Mouse (Mus musculus) MEL (cell line): ENCODE measurements around the gene Mup20. TPM values are rescaled to one million over a fixed set of nuclear protein-coding genes. Genes with fewer than 3 reads are reported as not detected.

Experiments
- DNase-seq: peaks from one replicate; pipeline ENCODE4 v3.0.0; 2011; ENCODE audit warnings: low read depth, low spot score
- H3K27ac ChIP-seq: 2 replicates; pipeline ENCODE4 v1.5.1; 2012; ENCODE audit warnings: low read depth, mild to moderate bottlenecking, control low read depth, low read length, moderate library complexity; ENCODE audit not compliant: control insufficient read depth
- H3K27me3 ChIP-seq, 2 experiments: fragments of 150-350 bp in 1 of 2; sonication (generic) in 1 of 2; 2 replicates each; pipeline ENCODE4 v1.6.1; 2012; ENCODE audit warnings: low read length in 2 of 2, mild to moderate bottlenecking in 2 of 2, improper control_type of control experiment in 1 of 2, moderate library complexity in 1 of 2; ENCODE audit not compliant: insufficient read depth in 2 of 2, control insufficient read depth in 1 of 2
- H3K36me3 ChIP-seq, 2 experiments: 2 replicates each; pipeline ENCODE4 v1.6.1; 2012 to 2014; ENCODE audit warnings: low read length in 2 of 2, improper control_type of control experiment in 1 of 2, inconsistent platforms in 1 of 2, mild to moderate bottlenecking in 1 of 2; ENCODE audit not compliant: insufficient read depth in 2 of 2, control insufficient read depth in 1 of 2
- H3K4me1 ChIP-seq, 2 experiments: fragments of 150-350 bp in 1 of 2; sonication (generic) in 1 of 2; 2 replicates each; pipeline ENCODE4 v1.6.1; 2012; ENCODE audit warnings: low read length in 2 of 2, improper control_type of control experiment in 1 of 2, mild to moderate bottlenecking in 1 of 2; ENCODE audit not compliant: insufficient read depth in 2 of 2, control insufficient read depth in 1 of 2
- H3K4me3 ChIP-seq, 2 experiments: fragments of 150-350 bp in 1 of 2; sonication (generic) in 1 of 2; 2 replicates each; pipeline ENCODE4 v1.5.1; 2012; ENCODE audit warnings: low read depth in 2 of 2, low read length in 2 of 2, mild to moderate bottlenecking in 2 of 2, moderate library complexity in 2 of 2, control low read depth in 1 of 2, improper control_type of control experiment in 1 of 2; ENCODE audit not compliant: control insufficient read depth in 1 of 2, insufficient read depth in 1 of 2
- H3K79me2 ChIP-seq: 2 replicates; pipeline ENCODE4 v1.6.1; 2012; ENCODE audit warnings: mild to moderate bottlenecking, low read length, moderate library complexity; ENCODE audit not compliant: control insufficient read depth, poor library complexity, insufficient read depth
- H3K9ac ChIP-seq: 2 replicates; pipeline ENCODE4 v1.6.1; 2012; ENCODE audit warnings: low read depth, mild to moderate bottlenecking, control low read depth, low read length, moderate library complexity; ENCODE audit not compliant: control insufficient read depth, poor library complexity, severe bottlenecking
- H3K9me3 ChIP-seq: fragments of 150-350 bp; sonication (generic); replicated peaks from 2 replicates; pipeline ENCODE4 v1.6.1; 2012; ENCODE audit warnings: mild to moderate bottlenecking, low read length, improper control_type of control experiment, moderate library complexity; ENCODE audit not compliant: insufficient read depth
- CHD1 ChIP-seq: IDR thresholded peaks from 2 replicates; pipeline ENCODE4 v1.6.1; 2012; ENCODE audit warnings: low read depth, mild to moderate bottlenecking, inconsistent platforms, low read length, improper control_type of control experiment
- CTCF ChIP-seq, 3 experiments: IDR thresholded peaks in 2 of 3; conservative IDR thresholded peaks in 1 of 3; 2 replicates each; pipeline ENCODE4 v1.5.1; 2011 to 2012; ENCODE audit warnings: low read length in 3 of 3, low read depth in 2 of 3, mild to moderate bottlenecking in 2 of 3, improper control_type of control experiment in 1 of 3, inconsistent platforms in 1 of 3, mixed read lengths in 1 of 3, moderate library complexity in 1 of 3; ENCODE audit not compliant: control insufficient read depth in 1 of 3, insufficient read depth in 1 of 3, poor library complexity in 1 of 3, severe bottlenecking in 1 of 3
- E2F4 ChIP-seq: IDR thresholded peaks from 2 replicates; pipeline ENCODE4 v1.6.1; 2011; ENCODE audit warnings: low read depth, low read length, improper control_type of control experiment, borderline replicate concordance
- EP300 ChIP-seq, 2 experiments: IDR thresholded peaks; 2 replicates each; pipeline ENCODE4 v1.6.1; 2011; ENCODE audit warnings: improper control_type of control experiment in 2 of 2, low read length in 2 of 2, low read depth in 1 of 2, mild to moderate bottlenecking in 1 of 2
- ETS1 ChIP-seq: IDR thresholded peaks from 2 replicates; pipeline ENCODE4 v1.6.1; 2012; ENCODE audit warnings: low read depth, mild to moderate bottlenecking, inconsistent platforms, low read length, improper control_type of control experiment, moderate library complexity
- GATA1 ChIP-seq: IDR thresholded peaks from 2 replicates; pipeline ENCODE4 v1.6.1; 2011; ENCODE audit warnings: low read depth, low read length, improper control_type of control experiment
- HCFC1 ChIP-seq: IDR thresholded peaks from 2 replicates; pipeline ENCODE4 v1.6.1; 2012; ENCODE audit warnings: low read depth, mild to moderate bottlenecking, inconsistent platforms, low read length, improper control_type of control experiment, moderate library complexity
- JUND ChIP-seq: IDR thresholded peaks from 2 replicates; pipeline ENCODE4 v1.6.1; 2011; ENCODE audit warnings: low read depth, mild to moderate bottlenecking, improper control_type of control experiment, low read length
- KAT2A ChIP-seq: conservative IDR thresholded peaks from 2 replicates; pipeline ENCODE4 v1.6.1; 2012; ENCODE audit warnings: low read depth, low read length, improper control_type of control experiment, inconsistent platforms
- MAFK ChIP-seq: IDR thresholded peaks from 2 replicates; pipeline ENCODE4 v1.6.1; 2011; ENCODE audit warnings: low read depth, mild to moderate bottlenecking, low read length, improper control_type of control experiment, borderline replicate concordance
- MEF2A ChIP-seq: IDR thresholded peaks from 2 replicates; pipeline ENCODE4 v1.6.1; 2014; ENCODE audit warnings: low read depth, mild to moderate bottlenecking, inconsistent platforms, low read length, improper control_type of control experiment; ENCODE audit not compliant: poor library complexity, insufficient replicate concordance, severe bottlenecking; ENCODE audit errors: extremely low read depth
- MYC ChIP-seq: IDR thresholded peaks from 2 replicates; pipeline ENCODE4 v1.6.1; 2011; ENCODE audit warnings: low read depth, mild to moderate bottlenecking, low read length, improper control_type of control experiment, moderate library complexity
- NELFE ChIP-seq: IDR thresholded peaks from 2 replicates; pipeline ENCODE4 v1.6.1; 2011; ENCODE audit warnings: low read depth, low read length, improper control_type of control experiment
- NRF1 ChIP-seq: IDR thresholded peaks from 2 replicates; pipeline ENCODE4 v1.6.1; 2014; ENCODE audit warnings: low read depth, mild to moderate bottlenecking, inconsistent platforms, low read length, improper control_type of control experiment, moderate library complexity; ENCODE audit not compliant: poor library complexity, insufficient read depth, severe bottlenecking
- TAL1 ChIP-seq: IDR thresholded peaks from 2 replicates; pipeline ENCODE4 v1.6.1; 2012; ENCODE audit warnings: mild to moderate bottlenecking, inconsistent platforms, low read length, moderate library complexity, mixed read lengths
- TCF12 ChIP-seq: IDR thresholded peaks from 2 replicates; pipeline ENCODE4 v1.6.1; 2014; ENCODE audit warnings: low read depth, mild to moderate bottlenecking, inconsistent platforms, low read length, improper control_type of control experiment, moderate library complexity
- UBTF ChIP-seq: IDR thresholded peaks from 2 replicates; pipeline ENCODE4 v1.6.1; 2012; ENCODE audit warnings: low read depth, mild to moderate bottlenecking, inconsistent platforms, low read length, improper control_type of control experiment, moderate library complexity, borderline replicate concordance; ENCODE audit not compliant: insufficient read depth
- USF1 ChIP-seq: IDR thresholded peaks from 2 replicates; pipeline ENCODE4 v1.6.1; 2014; ENCODE audit warnings: low read depth, mild to moderate bottlenecking, inconsistent platforms, low read length, improper control_type of control experiment, moderate library complexity
- ZC3H11A ChIP-seq: IDR thresholded peaks from 2 replicates; pipeline ENCODE4 v1.6.1; 2012; ENCODE audit warnings: low read depth, mild to moderate bottlenecking, inconsistent platforms, low read length, improper control_type of control experiment
- ZKSCAN1 ChIP-seq: IDR thresholded peaks from 2 replicates; pipeline ENCODE4 v1.6.1; 2012; ENCODE audit warnings: low read depth, mild to moderate bottlenecking, inconsistent platforms, low read length, improper control_type of control experiment, moderate library complexity
- ZMIZ1 ChIP-seq: IDR thresholded peaks from 2 replicates; pipeline ENCODE4 v1.6.1; 2012; ENCODE audit warnings: low read depth, mild to moderate bottlenecking, inconsistent platforms, low read length, improper control_type of control experiment, moderate library complexity
- polyA plus RNA-seq, 2 experiments: library from polyadenylated mRNA; stranded (reverse) in 1 of 2; unstranded in 1 of 2; fragments of >175 nt in 1 of 2; fragments of >200 nt in 1 of 2; gene quantifications; 2 replicates each; pipeline versions ENCODE4 v1.2.1 to v1.2.4; 2012; ENCODE audit warnings: low replicate concordance in 2 of 2, low read depth in 1 of 2; ENCODE audit not compliant: insufficient read length in 2 of 2, insufficient read depth in 1 of 2, missing spikeins in 1 of 2
- total RNA-seq: library from RNA; depleted of rRNA; stranded (reverse); fragments of 300-350 nt; gene quantifications from 2 replicates; pipeline ENCODE4 v1.2.3, GENCODE M21; 2012

Gene Mup20
- total and polyA plus RNA-seq, 3 experiments = not detected

DNA sequence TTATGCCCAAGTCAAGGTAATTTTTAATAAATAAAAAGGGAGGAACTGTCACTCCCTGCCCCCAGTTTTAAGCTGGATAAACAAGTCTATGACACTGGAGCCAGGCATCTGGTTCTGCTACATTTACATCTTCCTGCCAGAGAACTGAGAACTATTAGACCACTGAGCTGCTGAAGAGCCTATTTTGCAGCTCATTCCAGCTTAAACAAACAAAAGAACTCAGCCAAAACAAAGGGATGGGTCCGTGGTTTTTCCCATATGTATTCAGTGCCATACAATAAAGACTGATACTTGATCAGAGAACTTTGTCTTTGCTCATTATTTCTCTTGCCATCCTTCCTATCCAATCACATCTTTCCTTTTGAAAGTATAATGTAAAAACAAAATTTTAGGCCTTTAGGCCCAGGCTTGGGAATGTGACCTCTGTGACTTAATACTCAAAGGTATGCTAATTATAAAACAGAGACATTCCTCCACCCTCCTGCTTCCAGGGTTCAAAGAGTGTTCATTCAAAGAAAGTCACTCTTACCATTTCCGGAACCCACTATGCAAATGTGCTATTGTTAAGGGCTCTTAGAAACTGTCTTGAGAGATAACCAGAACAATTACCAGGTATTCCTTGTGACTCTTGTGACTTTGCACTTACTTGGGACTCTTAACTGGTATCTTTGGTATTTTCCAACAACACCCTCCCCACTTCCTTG, 29.6 kb downstream of the Mup20 start:
- Histone ChIP-seq H3K9ac (no peak overlapping the region), H3K79me2 (no peaks in the 10 kb centered on the region), H3K36me3 (no peaks in the 10 kb centered on the region), H3K9me3 (no peaks in the 10 kb centered on the region), H3K4me3 (no peak overlapping the region), H3K27ac (no peak overlapping the region), H3K4me1 (no peaks in the 10 kb centered on the region), H3K27me3 (no peaks in the 10 kb centered on the region)
- DNase-seq = no peak
- no peak for TF ChIP-seq CHD1
- no peak for TF ChIP-seq NELFE
- no peak for TF ChIP-seq CTCF (IDR thresholded peaks at IDR 0.05 in 2 of 3, conservative IDR thresholded peaks at IDR 0.05 in 1 of 3; ENCODE audit: control insufficient read depth in 1 of 3, insufficient read depth in 1 of 3, low read depth in 2 of 3, low read length in 3 of 3, poor library complexity in 1 of 3, severe bottlenecking in 1 of 3)
- no peak for TF ChIP-seq HCFC1
- no peak for TF ChIP-seq EP300 (IDR thresholded peaks at IDR 0.05; ENCODE audit: low read depth in 1 of 2, low read length in 2 of 2)
- no peak for TF ChIP-seq E2F4
- no peak for TF ChIP-seq UBTF
- TF ChIP-seq MYC = no peak

DNA sequence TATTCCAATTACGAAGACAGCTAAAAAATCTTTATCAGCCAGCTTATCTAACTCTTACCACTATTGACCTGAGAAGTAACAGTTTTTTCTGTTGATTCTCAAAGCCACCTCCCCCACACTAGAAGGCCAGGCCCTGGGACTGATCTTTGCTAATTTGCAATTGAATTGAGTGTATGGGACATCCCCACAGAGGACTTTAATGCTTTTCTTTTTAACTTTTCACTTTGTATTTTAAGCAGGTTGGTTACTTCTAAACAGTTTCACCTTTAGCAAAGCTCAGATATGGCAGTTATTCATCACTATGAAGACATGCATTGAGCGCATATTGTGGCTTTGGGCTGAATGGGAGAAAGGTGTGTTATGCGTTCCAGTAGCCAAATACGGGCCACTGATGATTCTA, 30.3 kb downstream of the Mup20 start:
- no peak overlapping the region for H3K27ac ChIP-seq
- H3K9ac ChIP-seq = no peak overlapping the region

DNA sequence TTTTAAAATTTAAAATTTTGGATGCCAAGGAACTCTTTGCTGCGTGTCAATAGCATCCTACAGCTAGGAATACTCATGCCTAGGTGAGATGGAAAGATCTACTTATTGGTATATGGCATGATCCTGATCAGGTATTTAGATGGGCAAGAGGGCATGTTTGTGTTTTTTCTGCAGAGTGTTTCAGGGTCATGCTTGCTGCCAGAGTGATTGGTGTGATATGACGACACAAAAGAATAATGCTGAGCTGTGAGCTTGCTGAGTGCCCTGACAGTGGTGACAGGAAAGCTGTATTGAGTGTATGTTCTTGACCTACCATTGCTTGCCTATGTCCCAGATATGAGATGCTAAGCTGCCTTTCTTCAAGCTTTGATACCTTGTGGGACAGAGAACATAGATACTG, 30.8 kb downstream of the Mup20 start:
- Histone ChIP-seq H3K9ac (no peak overlapping the region), H3K36me3 (no peaks in the 10 kb centered on the region), H3K27ac (no peak overlapping the region), H3K4me3 (no peak overlapping the region), H3K4me1 (no peaks in the 10 kb centered on the region), H3K79me2 (no peaks in the 10 kb centered on the region), H3K27me3 (no peaks in the 10 kb centered on the region), H3K9me3 (no peaks in the 10 kb centered on the region)
- DNase-seq = no peak
- no peak for TF ChIP-seq JUND
- TF ChIP-seq MAFK = no peak
- TF ChIP-seq HCFC1 = no peak
- no peak for TF ChIP-seq ZC3H11A
- TF ChIP-seq CHD1 = no peak
- no peak for TF ChIP-seq USF1
- TF ChIP-seq TCF12 = no peak
- TF ChIP-seq NELFE = no peak
- TF ChIP-seq KAT2A = no peak
- no peak for TF ChIP-seq TAL1
- TF ChIP-seq MEF2A = no peak
- TF ChIP-seq ZKSCAN1 = no peak
- TF ChIP-seq NRF1 = no peak

More for the DNA sequence above, 30.3 kb downstream of the Mup20 start:
- DNase-seq = no peak
- no peaks in the 10 kb centered on the region for H3K27me3 ChIP-seq
- H3K36me3 ChIP-seq = no peaks in the 10 kb centered on the region
- TF ChIP-seq MEF2A = no peak
- no peak for TF ChIP-seq GATA1
- TF ChIP-seq CHD1 = no peak
- no peak for TF ChIP-seq NELFE
- no peak for TF ChIP-seq TAL1
- no peak for TF ChIP-seq ZC3H11A
- no peak for TF ChIP-seq ETS1
- no peak for TF ChIP-seq KAT2A
- no peak for TF ChIP-seq ZMIZ1
- H3K4me1 ChIP-seq = no peaks in the 10 kb centered on the region
- no peak overlapping the region for H3K4me3 ChIP-seq
- no peaks in the 10 kb centered on the region for H3K9me3 ChIP-seq
- H3K79me2 ChIP-seq = no peaks in the 10 kb centered on the region
